Mouse (Mus musculus) thymus, adult 2 months (tissue): ENCODE results near the gene Gm47791.

ENCODE experiments used
- CTCF ChIP-seq: fragments of 200-500 bp; IDR thresholded peaks from 2 replicates; pipeline ENCODE4 v1.5.1; 2012; ENCODE audit warnings: mild to moderate bottlenecking, control low read depth, low read length, moderate library complexity, borderline replicate concordance; ENCODE audit not compliant: control insufficient read depth, poor library complexity, insufficient read depth; ENCODE audit errors: extremely low read depth
- POLR2A ChIP-seq: fragments of 200-500 bp; IDR thresholded peaks from 2 replicates; pipeline ENCODE4 v1.6.1; 2012; ENCODE audit warnings: mild to moderate bottlenecking, low read length, control low read depth, moderate library complexity; ENCODE audit not compliant: control insufficient read depth, poor library complexity, insufficient read depth; ENCODE audit errors: extremely low read depth

- TF ChIP-seq CTCF (no peak), POLR2A (no peak)
These were observed 35.3 kb upstream of the Gm47791 start for GRCm38 (mm10) chr1:82806391-82806790.
